Mouse (Mus musculus) gastrocnemius, postnatal 36 days (tissue): Measurements from ENCODE around the gene Bmp2. TPM values are rescaled to one million over a fixed set of nuclear protein-coding genes. Genes with fewer than 3 reads are reported as not detected.

Source experiments
- DNase-seq, 2 experiments: peaks; one replicate each; pipeline ENCODE4 v3.0.0; 2022
- intact Hi-C: fragments of 180-260 bp; cut with DNase I; formaldehyde crosslinking; loops from one replicate; pipeline ENCODE4 v1.15.1; 2025
- microRNA-seq, 2 experiments: library from miRNA; unstranded; fragments of <30 nt; microRNA quantifications; one replicate each; pipeline ENCODE4 v1.2.0; 2021
- total RNA-seq, 2 experiments: library from RNA; stranded (reverse); gene quantifications; 2 replicates each; pipeline ENCODE4 v1.2.3; 2021

Bmp2 gene
- total RNA-seq, 2 experiments from 2014 or later = 1.4 to 1.5 TPM

DNA sequence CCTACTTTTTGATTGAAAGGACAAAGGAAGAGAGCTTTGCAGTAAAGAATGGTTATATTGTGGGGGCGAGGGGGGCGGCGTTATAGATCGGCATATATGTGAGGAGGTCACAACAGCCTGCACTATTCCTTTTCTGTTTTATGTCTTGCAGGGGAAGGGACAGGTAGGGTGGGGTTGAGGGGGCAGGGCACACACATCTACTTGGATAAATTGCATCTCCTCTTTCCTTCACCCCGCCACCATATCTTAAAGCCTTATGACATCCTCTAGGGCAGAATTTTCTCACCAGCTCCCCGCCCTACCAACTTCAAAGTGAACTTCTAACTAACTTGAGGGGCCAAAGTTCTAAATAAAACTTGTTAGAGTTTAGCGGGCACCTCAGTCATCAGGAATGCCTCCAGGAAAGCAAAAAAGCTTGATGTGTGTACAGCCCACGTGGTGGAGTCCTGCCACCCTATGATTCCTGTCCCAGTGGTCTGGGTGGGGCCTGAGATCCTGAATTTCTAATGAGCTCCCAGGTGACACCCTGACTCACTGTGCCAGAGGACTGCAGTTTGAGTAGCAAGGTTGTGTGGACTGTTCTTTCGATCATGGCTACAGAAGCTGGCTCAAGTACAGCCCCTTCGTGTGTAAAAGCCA lies 12.4 kb downstream of the Bmp2 start:
- no peak for DNase-seq

DNA sequence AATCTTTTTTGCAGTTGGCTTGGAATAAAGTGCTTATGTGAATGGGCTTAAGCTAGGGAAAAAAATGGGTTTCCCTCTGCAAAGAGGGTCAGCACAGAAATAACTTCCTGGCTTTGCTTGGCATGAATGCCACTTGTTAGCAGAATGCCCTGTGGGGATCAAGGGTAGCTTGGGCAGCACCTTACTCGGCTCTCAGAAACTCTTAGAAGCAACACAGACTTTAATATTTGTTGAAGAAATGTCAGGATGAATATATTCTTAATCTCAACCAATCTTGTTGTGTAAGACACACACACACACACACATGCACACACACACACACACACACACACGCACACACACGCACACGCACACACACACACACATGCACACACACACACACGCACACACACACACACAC lies 13.5 kb downstream of the Bmp2 start:
- intact Hi-C loops = no loop called here
- no peak for DNase-seq

More for the DNA sequence above, 12.4 kb downstream of the Bmp2 start:
- intact Hi-C loops = no loop called here

DNA sequence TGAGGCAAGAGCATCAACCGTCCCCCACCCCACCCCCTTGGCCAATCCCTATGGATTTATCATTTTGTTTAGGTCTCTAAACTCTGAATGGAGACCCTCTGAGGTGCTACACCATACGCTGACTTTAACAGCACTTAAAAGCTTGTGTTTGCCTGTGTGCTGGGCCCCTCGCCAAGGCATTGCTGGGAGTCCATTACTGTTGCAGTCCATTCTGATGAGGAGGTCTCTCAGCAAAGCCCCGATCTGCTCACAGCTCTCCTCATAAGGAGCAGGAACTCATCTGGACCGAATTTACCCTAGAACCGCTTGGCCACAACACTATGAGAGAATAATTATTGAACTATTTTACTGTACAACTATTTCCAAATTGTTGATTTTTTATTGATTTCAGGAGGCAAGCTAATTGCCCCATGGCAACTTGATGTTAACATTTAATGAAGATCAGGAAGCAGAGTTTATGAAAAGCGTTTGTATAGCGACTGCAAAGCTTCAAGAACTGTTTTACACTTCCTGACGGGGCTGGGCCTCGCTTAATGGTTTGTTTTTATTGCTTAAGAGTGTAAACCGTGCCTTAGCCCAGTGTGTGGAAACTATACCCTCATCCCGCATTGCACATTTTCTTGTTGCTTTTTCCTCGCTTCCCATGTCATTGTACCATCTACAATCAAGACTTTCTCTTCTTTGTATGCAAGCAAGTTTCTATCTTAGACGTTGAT lies 14.2 kb downstream of the Bmp2 start:
- no peak for DNase-seq
- intact Hi-C loops = no loop called here

DNA sequence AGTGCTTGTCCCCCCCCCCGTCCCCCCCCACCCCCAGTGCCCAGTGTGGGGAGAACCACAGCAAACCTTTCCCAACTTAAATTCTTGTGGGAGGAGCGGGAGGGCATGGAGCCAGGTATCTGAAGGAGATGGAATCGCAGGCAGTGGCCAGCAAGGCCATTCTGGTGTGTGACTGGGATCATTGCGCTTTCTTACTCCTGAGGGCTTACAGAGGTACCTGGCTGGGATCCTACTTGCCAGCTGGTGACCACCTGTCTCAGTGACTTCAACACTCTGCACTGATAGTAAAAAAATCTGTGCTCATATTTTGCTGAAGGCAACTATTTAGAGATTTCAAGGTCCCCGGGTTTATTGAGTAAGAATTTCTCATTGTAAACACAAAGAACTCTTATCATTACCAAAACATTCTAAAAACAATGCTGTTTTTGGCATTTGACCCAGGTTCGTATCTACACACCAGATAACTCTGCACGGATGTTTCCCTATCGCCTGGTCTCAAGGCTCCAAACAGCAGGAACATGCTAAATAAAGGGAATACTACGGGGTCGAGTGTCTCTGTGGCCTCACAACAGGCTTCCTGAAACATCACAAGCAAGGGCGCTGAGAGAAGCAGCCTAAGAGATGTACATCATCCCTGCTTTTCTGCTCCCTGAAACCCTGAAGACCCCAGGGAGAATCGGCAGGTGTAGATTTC lies 39.8 kb downstream of the Bmp2 start:
- no peak for DNase-seq
- intact Hi-C loops = no loop called here

Small RNA genes within 50 kb of the gene (microRNA-seq; reads per million reads assigned to microRNA genes)
- 0 reads per million in 2 experiments for gene Mir3090
